Mouse (Mus musculus): ENCODE measurements at regions not wholly inside any gene's neighbourhood (a gene's known extent, or its start where the extent isn't known, plus 50 kb on each side); places are given as distances from the start of the nearest gene placed in this dataset.
A peak's percentile ranks its signal among the peaks of the same experiment; 100 is the strongest.

GRCm38 (mm10) chr3:20590143-20590542 lies 223.2 kb upstream of the Agtr1b start:
- WGBS, result 29% methylated on average over 2 of the region's 2 CpGs
- Histone ChIP-seq H3K4me3 (ENCODE audit: low read length) (no peak overlapping the region), H3K27ac (ENCODE audit: low read length) (no peak overlapping the region), H3K9me3 (ENCODE audit: control insufficient read depth, low read length) (no peaks in the 10 kb centered on the region), H3K4me1 (ENCODE audit: control insufficient read depth, insufficient read depth, low read length) (no peaks in the 10 kb centered on the region), H3K9ac (ENCODE audit: low read depth, low read length) (no peak overlapping the region), H3K4me2 (ENCODE audit: low read depth, low read length) (no peak overlapping the region), H3K27me3 (replicated peaks; ENCODE audit: control insufficient read depth, insufficient read depth, low read length) (no peaks in the 10 kb centered on the region), H3K36me3 (ENCODE audit: control insufficient read depth, insufficient read depth, low read length) (no peaks in the 10 kb centered on the region)
- ATAC-seq, result no peak

- Histone ChIP-seq H3K9me3 (ENCODE audit: control insufficient read depth, low read length) (no peaks in the 10 kb centered on the region), H3K4me3 (ENCODE audit: low read length) (no peak overlapping the region), H3K9ac (ENCODE audit: low read depth, low read length) (no peak overlapping the region), H3K4me1 (ENCODE audit: control insufficient read depth, insufficient read depth, low read length) (no peaks in the 10 kb centered on the region), H3K36me3 (ENCODE audit: control insufficient read depth, insufficient read depth, low read length) (no peaks in the 10 kb centered on the region), H3K27ac (ENCODE audit: low read length) (no peak overlapping the region), H3K4me2 (ENCODE audit: low read depth, low read length) (no peak overlapping the region), H3K27me3 (replicated peaks; ENCODE audit: control insufficient read depth, insufficient read depth, low read length) (no peaks in the 10 kb centered on the region)
- 45% methylated on average over 2 of the region's 2 CpGs for WGBS
- ATAC-seq, result no peak
Measured at GRCm38 (mm10) chr3:20551563-20551962, 184.6 kb upstream of the Agtr1b start.

GRCm38 (mm10) chr3:20543991-20544390 lies 177.0 kb upstream of the Agtr1b start:
- Histone ChIP-seq H3K4me1 (ENCODE audit: control insufficient read depth, insufficient read depth, low read length) (no peaks in the 10 kb centered on the region), H3K9me3 (ENCODE audit: control insufficient read depth, low read length) (no peaks in the 10 kb centered on the region; the same call in 1 of the 2 replicates), H3K27me3 (replicated peaks; ENCODE audit: control insufficient read depth, insufficient read depth, low read length) (no peaks in the 10 kb centered on the region), H3K4me2 (ENCODE audit: low read depth, low read length) (no peak overlapping the region), H3K9ac (ENCODE audit: low read depth, low read length) (no peak overlapping the region), H3K4me3 (ENCODE audit: low read length) (no peak overlapping the region), H3K27ac (ENCODE audit: low read length) (no peak overlapping the region), H3K36me3 (ENCODE audit: control insufficient read depth, insufficient read depth, low read length) (no peaks in the 10 kb centered on the region)
- 73% methylated on average over 7 of the region's 7 CpGs for WGBS
- ATAC-seq, result no peak

- Histone ChIP-seq H3K27me3 (replicated peaks; ENCODE audit: control insufficient read depth, insufficient read depth, low read length) (no peaks in the 10 kb centered on the region), H3K9me3 (ENCODE audit: control insufficient read depth, low read length) (no peaks in the 10 kb centered on the region; the same call in 1 of the 2 replicates), H3K4me2 (ENCODE audit: low read depth, low read length) (no peak overlapping the region), H3K9ac (ENCODE audit: low read depth, low read length) (no peak overlapping the region), H3K4me3 (ENCODE audit: low read length) (no peak overlapping the region), H3K27ac (ENCODE audit: low read length) (no peak overlapping the region), H3K36me3 (ENCODE audit: control insufficient read depth, insufficient read depth, low read length) (no peaks in the 10 kb centered on the region), H3K4me1 (ENCODE audit: control insufficient read depth, insufficient read depth, low read length) (no peaks in the 10 kb centered on the region)
- 45% methylated on average over 4 of the region's 4 CpGs for WGBS
- ATAC-seq, result no peak
Measured at GRCm38 (mm10) chr3:20538492-20539004, 171.6 kb upstream of the Agtr1b start.

- Histone ChIP-seq H3K9ac (ENCODE audit: low read depth, low read length) (no peak overlapping the region), H3K4me2 (ENCODE audit: low read depth, low read length) (no peak overlapping the region), H3K9me3 (ENCODE audit: control insufficient read depth, low read length) (no peaks in the 10 kb centered on the region), H3K27ac (ENCODE audit: low read length) (no peak overlapping the region), H3K4me3 (ENCODE audit: low read length) (no peak overlapping the region), H3K4me1 (ENCODE audit: control insufficient read depth, insufficient read depth, low read length) (no peaks in the 10 kb centered on the region), H3K36me3 (ENCODE audit: control insufficient read depth, insufficient read depth, low read length) (no peaks in the 10 kb centered on the region), H3K27me3 (replicated peaks; ENCODE audit: control insufficient read depth, insufficient read depth, low read length) (no peaks in the 10 kb centered on the region)
- no peak for ATAC-seq
- WGBS, result 49% methylated on average over 6 of the region's 6 CpGs
Measured at GRCm38 (mm10) chr3:20520738-20521137, 153.8 kb upstream of the Agtr1b start.

GRCm38 (mm10) chr3:20509192-20509591 lies 142.2 kb upstream of the Agtr1b start:
- H3K4me2 ChIP-seq (ENCODE audit: low read depth, low read length), result no peak overlapping the region
- no peaks in the 10 kb centered on the region for H3K4me1 ChIP-seq (ENCODE audit: control insufficient read depth, insufficient read depth, low read length)
- no peak overlapping the region for H3K4me3 ChIP-seq (ENCODE audit: low read length)
- H3K36me3 ChIP-seq (ENCODE audit: control insufficient read depth, insufficient read depth, low read length), result no peaks in the 10 kb centered on the region
- H3K9ac ChIP-seq (ENCODE audit: low read depth, low read length), result no peak overlapping the region
- WGBS, result 0% methylated on average over 2 of the region's 2 CpGs
- H3K27me3 ChIP-seq (replicated peaks; ENCODE audit: control insufficient read depth, insufficient read depth, low read length), result no peaks in the 10 kb centered on the region
- no peaks in the 10 kb centered on the region for H3K9me3 ChIP-seq (ENCODE audit: control insufficient read depth, low read length)
- peak; percentile 67 for ATAC-seq
- H3K27ac ChIP-seq (ENCODE audit: low read length), result no peak overlapping the region

GRCm38 (mm10) chr3:20505546-20505945 lies 138.6 kb upstream of the Agtr1b start:
- no peak for ATAC-seq
- H3K4me3 ChIP-seq (ENCODE audit: low read length), result no peak overlapping the region
- 86% methylated on average over 5 of the region's 5 CpGs for WGBS

More at GRCm38 (mm10) chr3:20505546-20505945, 138.6 kb upstream of the Agtr1b start:
- Histone ChIP-seq H3K4me2 (ENCODE audit: low read depth, low read length) (no peak overlapping the region), H3K27ac (ENCODE audit: low read length) (no peak overlapping the region), H3K9me3 (ENCODE audit: control insufficient read depth, low read length) (no peaks in the 10 kb centered on the region), H3K27me3 (replicated peaks; ENCODE audit: control insufficient read depth, insufficient read depth, low read length) (no peaks in the 10 kb centered on the region), H3K36me3 (ENCODE audit: control insufficient read depth, insufficient read depth, low read length) (no peaks in the 10 kb centered on the region), H3K4me1 (ENCODE audit: control insufficient read depth, insufficient read depth, low read length) (no peaks in the 10 kb centered on the region), H3K9ac (ENCODE audit: low read depth, low read length) (no peak overlapping the region)

Measured in intestine, embryonic 16.5 days (tissue).